Mouse (Mus musculus) MEL (cell line): ENCODE data around the gene Jak3. TPM values are rescaled to one million over a fixed set of nuclear protein-coding genes. Genes with fewer than 3 reads are reported as not detected.
"Not testable (repeated sequence)": the region's sequence is repeated elsewhere in the genome, so short reads cannot be mapped to it uniquely, and the experiment has no call there.

Experiments
- DNase-seq: peaks from one replicate; pipeline ENCODE4 v3.0.0; 2011; ENCODE audit warnings: low read depth, low spot score
- H3K27ac ChIP-seq: 2 replicates; pipeline ENCODE4 v1.5.1; 2012; ENCODE audit warnings: low read depth, mild to moderate bottlenecking, control low read depth, low read length, moderate library complexity; ENCODE audit not compliant: control insufficient read depth
- H3K27me3 ChIP-seq, 2 experiments: fragments of 150-350 bp in 1 of 2; sonication (generic) in 1 of 2; 2 replicates each; pipeline ENCODE4 v1.6.1; 2012; ENCODE audit warnings: low read length in 2 of 2, mild to moderate bottlenecking in 2 of 2, improper control_type of control experiment in 1 of 2, moderate library complexity in 1 of 2; ENCODE audit not compliant: insufficient read depth in 2 of 2, control insufficient read depth in 1 of 2
- H3K36me3 ChIP-seq, 2 experiments: 2 replicates each; pipeline ENCODE4 v1.6.1; 2012 to 2014; ENCODE audit warnings: low read length in 2 of 2, improper control_type of control experiment in 1 of 2, inconsistent platforms in 1 of 2, mild to moderate bottlenecking in 1 of 2; ENCODE audit not compliant: insufficient read depth in 2 of 2, control insufficient read depth in 1 of 2
- H3K4me1 ChIP-seq, 2 experiments: fragments of 150-350 bp in 1 of 2; sonication (generic) in 1 of 2; 2 replicates each; pipeline ENCODE4 v1.6.1; 2012; ENCODE audit warnings: low read length in 2 of 2, improper control_type of control experiment in 1 of 2, mild to moderate bottlenecking in 1 of 2; ENCODE audit not compliant: insufficient read depth in 2 of 2, control insufficient read depth in 1 of 2
- H3K4me3 ChIP-seq, 2 experiments: fragments of 150-350 bp in 1 of 2; sonication (generic) in 1 of 2; 2 replicates each; pipeline ENCODE4 v1.5.1; 2012; ENCODE audit warnings: low read depth in 2 of 2, low read length in 2 of 2, mild to moderate bottlenecking in 2 of 2, moderate library complexity in 2 of 2, control low read depth in 1 of 2, improper control_type of control experiment in 1 of 2; ENCODE audit not compliant: control insufficient read depth in 1 of 2, insufficient read depth in 1 of 2
- H3K79me2 ChIP-seq: 2 replicates; pipeline ENCODE4 v1.6.1; 2012; ENCODE audit warnings: mild to moderate bottlenecking, low read length, moderate library complexity; ENCODE audit not compliant: control insufficient read depth, poor library complexity, insufficient read depth
- H3K9ac ChIP-seq: 2 replicates; pipeline ENCODE4 v1.6.1; 2012; ENCODE audit warnings: low read depth, mild to moderate bottlenecking, control low read depth, low read length, moderate library complexity; ENCODE audit not compliant: control insufficient read depth, poor library complexity, severe bottlenecking
- H3K9me3 ChIP-seq: fragments of 150-350 bp; sonication (generic); replicated peaks from 2 replicates; pipeline ENCODE4 v1.6.1; 2012; ENCODE audit warnings: mild to moderate bottlenecking, low read length, improper control_type of control experiment, moderate library complexity; ENCODE audit not compliant: insufficient read depth
- CHD1 ChIP-seq: IDR thresholded peaks from 2 replicates; pipeline ENCODE4 v1.6.1; 2012; ENCODE audit warnings: low read depth, mild to moderate bottlenecking, inconsistent platforms, low read length, improper control_type of control experiment
- CTCF ChIP-seq, 3 experiments: IDR thresholded peaks in 2 of 3; conservative IDR thresholded peaks in 1 of 3; 2 replicates each; pipeline ENCODE4 v1.5.1; 2011 to 2012; ENCODE audit warnings: low read length in 3 of 3, low read depth in 2 of 3, mild to moderate bottlenecking in 2 of 3, improper control_type of control experiment in 1 of 3, inconsistent platforms in 1 of 3, mixed read lengths in 1 of 3, moderate library complexity in 1 of 3; ENCODE audit not compliant: control insufficient read depth in 1 of 3, insufficient read depth in 1 of 3, poor library complexity in 1 of 3, severe bottlenecking in 1 of 3
- ETS1 ChIP-seq: IDR thresholded peaks from 2 replicates; pipeline ENCODE4 v1.6.1; 2012; ENCODE audit warnings: low read depth, mild to moderate bottlenecking, inconsistent platforms, low read length, improper control_type of control experiment, moderate library complexity
- HCFC1 ChIP-seq: IDR thresholded peaks from 2 replicates; pipeline ENCODE4 v1.6.1; 2012; ENCODE audit warnings: low read depth, mild to moderate bottlenecking, inconsistent platforms, low read length, improper control_type of control experiment, moderate library complexity
- MAX ChIP-seq: IDR thresholded peaks from 2 replicates; pipeline ENCODE4 v1.6.1; 2011; ENCODE audit warnings: low read length, improper control_type of control experiment
- MYC ChIP-seq: IDR thresholded peaks from 2 replicates; pipeline ENCODE4 v1.6.1; 2011; ENCODE audit warnings: low read depth, mild to moderate bottlenecking, low read length, improper control_type of control experiment, moderate library complexity
- NRF1 ChIP-seq: IDR thresholded peaks from 2 replicates; pipeline ENCODE4 v1.6.1; 2014; ENCODE audit warnings: low read depth, mild to moderate bottlenecking, inconsistent platforms, low read length, improper control_type of control experiment, moderate library complexity; ENCODE audit not compliant: poor library complexity, insufficient read depth, severe bottlenecking
- POLR2AphosphoS2 ChIP-seq: IDR thresholded peaks from 2 replicates; pipeline ENCODE4 v1.6.1; 2011; ENCODE audit warnings: low read length, improper control_type of control experiment
- POLR2AphosphoS5 ChIP-seq: IDR thresholded peaks from 2 replicates; pipeline ENCODE4 v1.6.1; 2012; ENCODE audit warnings: low read depth, borderline replicate concordance, mild to moderate bottlenecking, inconsistent platforms, low read length, moderate library complexity, mixed read lengths
- RAD21 ChIP-seq: IDR thresholded peaks from 2 replicates; pipeline ENCODE4 v1.6.1; 2011; ENCODE audit warnings: mild to moderate bottlenecking, low read depth, low read length, improper control_type of control experiment
- SMC3 ChIP-seq: IDR thresholded peaks from 2 replicates; pipeline ENCODE4 v1.6.1; 2011; ENCODE audit warnings: low read depth, low read length, improper control_type of control experiment
- TAL1 ChIP-seq: IDR thresholded peaks from 2 replicates; pipeline ENCODE4 v1.6.1; 2012; ENCODE audit warnings: mild to moderate bottlenecking, inconsistent platforms, low read length, moderate library complexity, mixed read lengths
- TBP ChIP-seq: IDR thresholded peaks from 2 replicates; pipeline ENCODE4 v1.8.0; 2011; ENCODE audit warnings: low read depth, low read length, improper control_type of control experiment
- TCF12 ChIP-seq: IDR thresholded peaks from 2 replicates; pipeline ENCODE4 v1.6.1; 2014; ENCODE audit warnings: low read depth, mild to moderate bottlenecking, inconsistent platforms, low read length, improper control_type of control experiment, moderate library complexity
- ZC3H11A ChIP-seq: IDR thresholded peaks from 2 replicates; pipeline ENCODE4 v1.6.1; 2012; ENCODE audit warnings: low read depth, mild to moderate bottlenecking, inconsistent platforms, low read length, improper control_type of control experiment
- ZKSCAN1 ChIP-seq: IDR thresholded peaks from 2 replicates; pipeline ENCODE4 v1.6.1; 2012; ENCODE audit warnings: low read depth, mild to moderate bottlenecking, inconsistent platforms, low read length, improper control_type of control experiment, moderate library complexity
- ZMIZ1 ChIP-seq: IDR thresholded peaks from 2 replicates; pipeline ENCODE4 v1.6.1; 2012; ENCODE audit warnings: low read depth, mild to moderate bottlenecking, inconsistent platforms, low read length, improper control_type of control experiment, moderate library complexity
- ZNF384 ChIP-seq: IDR thresholded peaks from 2 replicates; pipeline ENCODE4 v1.6.1; 2012; ENCODE audit warnings: low read depth, mild to moderate bottlenecking, inconsistent platforms, low read length, improper control_type of control experiment
- polyA plus RNA-seq, 2 experiments: library from polyadenylated mRNA; stranded (reverse) in 1 of 2; unstranded in 1 of 2; fragments of >175 nt in 1 of 2; fragments of >200 nt in 1 of 2; gene quantifications; 2 replicates each; pipeline versions ENCODE4 v1.2.1 to v1.2.4; 2012; ENCODE audit warnings: low replicate concordance in 2 of 2, low read depth in 1 of 2; ENCODE audit not compliant: insufficient read length in 2 of 2, insufficient read depth in 1 of 2, missing spikeins in 1 of 2
- total RNA-seq: library from RNA; depleted of rRNA; stranded (reverse); fragments of 300-350 nt; gene quantifications from 2 replicates; pipeline ENCODE4 v1.2.3, GENCODE M21; 2012

Gene Jak3
- total and polyA plus RNA-seq, 3 experiments: 5.1 to 12.4 TPM; not detected in 1

DNA sequence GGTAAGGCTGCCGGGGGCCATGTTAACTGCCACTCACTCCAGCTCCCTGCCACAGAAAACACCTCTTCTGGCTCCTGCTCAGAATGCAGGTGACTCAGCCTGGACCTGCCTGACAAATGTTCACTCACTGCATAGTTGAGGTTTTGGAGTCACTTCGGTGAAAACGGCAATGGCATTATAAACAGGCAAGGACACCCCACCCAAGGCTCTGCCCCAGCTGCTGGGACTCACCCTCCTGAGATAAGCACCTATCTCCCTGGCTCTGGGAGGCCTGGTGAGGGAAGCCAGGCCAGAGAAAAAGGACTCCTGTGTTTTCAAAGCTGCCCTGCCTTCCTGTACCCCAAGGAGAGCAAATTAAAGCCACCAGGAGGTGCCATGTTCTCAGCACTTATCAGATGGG lies 26.8 kb downstream of the Jak3 start (continued):
- TF ChIP-seq ZMIZ1: no peak

GRCm38 (mm10) chr8:71703400-71703799 lies 27.3 kb downstream of the Jak3 start:
- H3K36me3 ChIP-seq, H3K4me3 ChIP-seq, H3K9ac ChIP-seq, DNase-seq, H3K9me3 ChIP-seq, H3K27me3 ChIP-seq, H3K79me2 ChIP-seq: not testable (repeated sequence)
- TF ChIP-seq TBP: peak; percentile 10; the same call in 1 of the 2 replicates
- Histone ChIP-seq H3K4me1 (peaks cover 10 to 21% of the 10 kb centered on the region in 2 experiments), H3K27ac (0 out of 2 replicates have a peak overlapping the region, but pooled peaks have one; percentile 24)

DNA sequence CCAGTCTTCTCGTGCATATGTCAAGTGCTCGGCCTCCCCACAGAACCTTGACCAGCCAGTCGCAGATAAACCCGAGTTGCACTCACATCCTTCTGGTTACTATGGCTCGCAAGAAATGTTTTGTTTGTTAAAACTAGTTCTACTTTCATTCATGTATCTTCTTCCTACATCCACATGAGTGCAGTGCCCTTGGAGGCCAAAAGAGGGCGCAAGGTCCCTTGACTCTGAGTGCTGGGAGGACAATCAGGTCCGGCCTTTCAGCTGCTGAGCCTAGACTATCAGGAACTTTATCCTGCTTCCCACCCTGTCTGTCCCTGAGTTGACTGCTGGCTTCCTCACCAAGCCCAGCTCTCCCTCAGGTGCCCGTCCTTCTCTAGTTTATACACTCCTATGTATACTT lies 31.8 kb downstream of the Jak3 start:
- DNase-seq: peak; percentile 83
- no peaks in the 10 kb centered on the region for H3K9me3 ChIP-seq
- H3K36me3 ChIP-seq: no peaks in the 10 kb centered on the region; a peak in 1 of 4 replicates
- H3K27me3 ChIP-seq: no peaks in the 10 kb centered on the region
- H3K4me3 ChIP-seq: peak overlapping the region in 1 of 2 experiments; percentile 36; a peak in 2 of 4 replicates
- H3K79me2 ChIP-seq: no peaks in the 10 kb centered on the region
- peaks cover 2 to 4% of the 10 kb centered on the region in 2 experiments; a peak in 3 of 4 replicates for H3K4me1 ChIP-seq
- TF ChIP-seq CHD1 (no peak), RAD21 (peak; percentile 86), SMC3 (peak; percentile 80), CTCF (IDR thresholded peaks at IDR 0.05 in 2 of 3, conservative IDR thresholded peaks at IDR 0.05 in 1 of 3; ENCODE audit: control insufficient read depth in 1 of 3, insufficient read depth in 1 of 3, low read depth in 2 of 3, low read length in 3 of 3, poor library complexity in 1 of 3, severe bottlenecking in 1 of 3) (peak; percentile 85 to 95 (median 91)), ZC3H11A (peak; percentile 55)
- no peak overlapping the region for H3K27ac ChIP-seq
- no peak overlapping the region for H3K9ac ChIP-seq

DNA sequence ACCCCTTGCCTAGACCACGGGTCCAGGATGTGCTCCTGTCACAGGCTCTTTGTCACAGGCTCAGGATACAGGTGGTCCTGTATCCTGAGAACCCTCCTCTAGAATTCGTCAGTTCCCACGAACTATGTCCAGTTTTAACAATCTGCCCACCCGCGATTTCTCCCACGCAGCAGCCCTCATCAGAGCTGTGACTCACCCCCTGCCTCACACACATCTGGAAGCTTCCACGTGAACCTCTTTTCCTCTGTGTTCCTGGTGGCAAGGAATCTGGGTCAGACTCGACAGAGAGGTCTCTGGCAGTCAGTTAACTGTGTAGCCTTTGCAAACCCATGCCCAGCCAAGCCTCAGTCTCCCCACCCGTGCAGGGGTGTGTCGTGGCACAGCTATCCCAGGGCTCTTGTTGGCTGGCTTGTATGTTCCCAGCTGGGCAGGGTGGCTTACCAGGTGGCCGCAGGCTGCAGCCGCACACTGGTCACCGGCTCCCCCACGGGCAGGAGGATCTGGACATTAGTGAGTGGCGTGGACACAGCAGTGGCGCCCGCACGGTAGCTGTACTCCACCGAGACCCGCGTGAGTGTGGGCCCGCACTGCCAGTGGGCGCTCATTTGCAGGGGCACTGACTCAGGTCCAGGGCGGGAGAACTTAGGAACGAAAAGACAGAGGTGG lies 33.2 kb downstream of the Jak3 start:
- Histone ChIP-seq H3K27me3 (no peaks in the 10 kb centered on the region), H3K4me3 (no peak overlapping the region), H3K27ac (no peak overlapping the region), H3K9ac (no peak overlapping the region), H3K36me3 (no peaks in the 10 kb centered on the region), H3K79me2 (no peaks in the 10 kb centered on the region), H3K4me1 (no peaks in the 10 kb centered on the region)
- TF ChIP-seq ETS1: no peak
- no peak for TF ChIP-seq HCFC1
- TF ChIP-seq MAX: no peak
- TF ChIP-seq NRF1: no peak
- no peak for TF ChIP-seq CHD1
- no peak for TF ChIP-seq TAL1
- no peak for TF ChIP-seq POLR2AphosphoS5
- TF ChIP-seq TCF12: no peak
- no peak for TF ChIP-seq MYC
- no peak for TF ChIP-seq ZNF384
- no peak for TF ChIP-seq TBP
- no peak for TF ChIP-seq ZKSCAN1
- TF ChIP-seq POLR2AphosphoS2: no peak
- TF ChIP-seq, all 39 proteins: peak for 0
- no peaks in the 10 kb centered on the region for H3K9me3 ChIP-seq
- no peak for DNase-seq
